Mouse (Mus musculus) layer of hippocampus, postnatal 36 days (tissue): ENCODE measurements at regions not wholly inside any gene's neighbourhood (a gene's known extent, or its start where the extent isn't known, plus 50 kb on each side); places are given as distances from the start of the nearest gene placed in this dataset.
A peak's percentile ranks its signal among the peaks of the same experiment; 100 is the strongest.

Experiments
- DNase-seq, 2 experiments: peaks; one replicate each; pipeline ENCODE4 v3.0.0; 2022

GRCm38 (mm10) chr3:48911758-48912157, 845.4 kb downstream of the Pcdh18 start:
- DNase-seq = no peak

DNA sequence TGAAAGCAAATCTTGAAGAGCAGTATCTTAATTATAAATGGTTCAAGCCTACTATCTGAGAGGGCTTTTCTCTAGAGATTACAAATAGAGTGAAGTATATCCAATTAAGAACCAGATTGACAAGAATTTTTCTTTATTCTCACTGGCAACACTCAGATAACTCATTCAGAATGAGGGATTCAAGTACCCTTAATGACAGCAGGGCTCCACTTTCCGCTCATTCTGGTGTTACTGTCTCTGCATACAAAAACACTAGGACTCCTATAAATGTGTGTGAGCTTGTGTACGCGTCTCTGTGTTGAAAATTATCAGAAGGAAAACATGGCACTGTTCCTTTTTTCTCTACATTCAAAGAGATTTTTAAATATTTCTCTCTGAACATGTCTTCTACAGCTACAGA, 866.7 kb downstream of the Pcdh18 start:
- no peak for DNase-seq

- DNase-seq = no peak
Observed at GRCm38 (mm10) chr3:48887885-48888284, 869.2 kb downstream of the Pcdh18 start.

DNA sequence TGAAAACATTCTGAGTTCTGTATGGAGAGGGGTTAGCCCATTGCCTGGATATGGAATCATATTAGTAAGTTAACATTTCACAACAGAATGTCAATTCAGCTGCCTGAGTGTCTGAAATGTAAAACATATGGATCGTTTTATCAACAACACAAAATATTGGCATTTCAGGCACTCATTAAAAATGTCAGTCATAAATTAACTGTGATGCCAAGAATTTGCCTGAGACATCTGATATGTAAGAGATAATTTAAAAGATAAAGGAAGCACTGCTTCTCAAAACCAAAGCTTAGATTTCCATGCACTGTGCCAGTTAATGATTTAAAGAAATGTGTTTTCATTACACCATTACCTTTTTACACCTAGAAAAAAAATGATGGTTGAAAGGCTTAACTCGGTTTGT, 887.6 kb downstream of the Pcdh18 start:
- no peak for DNase-seq

DNA sequence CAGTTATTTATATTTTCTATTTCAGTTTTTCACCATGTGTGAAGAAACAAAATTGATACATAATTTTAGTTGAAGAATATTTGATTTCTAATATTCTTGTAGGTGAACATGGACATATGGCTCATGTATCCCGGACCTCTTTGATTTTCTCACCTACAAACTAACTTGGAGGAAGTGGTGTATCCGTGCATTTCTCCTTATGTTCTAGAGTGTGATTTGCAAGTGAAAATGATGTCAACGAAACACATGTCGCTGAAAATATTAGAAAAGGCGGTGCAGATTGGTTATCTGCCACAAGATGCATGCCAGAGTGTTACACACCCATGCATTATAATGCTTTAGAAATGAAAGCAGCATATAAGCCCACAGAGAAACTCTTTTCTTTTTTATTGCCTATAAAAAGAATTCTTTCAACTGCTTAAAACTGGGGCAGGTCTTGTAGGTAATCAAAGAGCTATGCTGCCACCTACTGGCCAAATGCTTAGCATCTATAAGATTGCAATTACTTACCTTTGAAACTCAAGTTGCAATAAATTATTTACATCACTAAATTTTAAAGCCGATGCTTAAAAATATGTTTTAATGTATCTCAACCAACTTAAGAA, 911.0 kb downstream of the Pcdh18 start:
- peak; percentile 18 to 46 for DNase-seq

DNA sequence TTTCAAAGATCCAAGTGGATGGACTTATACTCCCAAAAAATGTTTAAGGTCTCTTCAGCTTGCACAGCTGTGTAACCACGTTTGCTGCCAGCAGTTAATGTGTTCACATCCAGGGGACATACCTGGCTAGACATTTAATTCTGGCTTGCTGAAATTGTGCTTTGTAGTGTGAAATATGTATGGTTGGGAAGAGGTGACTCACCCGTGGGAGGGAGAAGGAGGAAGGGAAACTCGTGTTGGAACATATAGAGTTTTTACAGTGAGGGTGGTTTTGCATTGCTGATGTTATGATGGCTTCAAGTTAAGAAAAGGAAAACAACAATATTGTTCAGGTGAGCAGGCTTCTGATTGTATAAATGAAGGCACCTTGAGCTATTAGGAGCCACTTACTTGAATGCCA, 916.4 kb downstream of the Pcdh18 start:
- DNase-seq = no peak

- no peak for DNase-seq
Observed at GRCm38 (mm10) chr3:48823360-48823759, 933.8 kb downstream of the Pcdh18 start.

GRCm38 (mm10) chr3:48804398-48804797, 952.7 kb downstream of the Pcdh18 start:
- no peak for DNase-seq

- no peak for DNase-seq
Observed at GRCm38 (mm10) chr3:48771709-48772108, 985.4 kb downstream of the Pcdh18 start.
